Mouse (Mus musculus): Measurements from ENCODE around the gene Rbfox1. TPM values are rescaled to one million over a fixed set of nuclear protein-coding genes. Genes with fewer than 3 reads are reported as not detected.

The Rbfox1 gene
- total RNA-seq, 2 experiments from 2014 or later, result 413 to 426 TPM

DNA sequence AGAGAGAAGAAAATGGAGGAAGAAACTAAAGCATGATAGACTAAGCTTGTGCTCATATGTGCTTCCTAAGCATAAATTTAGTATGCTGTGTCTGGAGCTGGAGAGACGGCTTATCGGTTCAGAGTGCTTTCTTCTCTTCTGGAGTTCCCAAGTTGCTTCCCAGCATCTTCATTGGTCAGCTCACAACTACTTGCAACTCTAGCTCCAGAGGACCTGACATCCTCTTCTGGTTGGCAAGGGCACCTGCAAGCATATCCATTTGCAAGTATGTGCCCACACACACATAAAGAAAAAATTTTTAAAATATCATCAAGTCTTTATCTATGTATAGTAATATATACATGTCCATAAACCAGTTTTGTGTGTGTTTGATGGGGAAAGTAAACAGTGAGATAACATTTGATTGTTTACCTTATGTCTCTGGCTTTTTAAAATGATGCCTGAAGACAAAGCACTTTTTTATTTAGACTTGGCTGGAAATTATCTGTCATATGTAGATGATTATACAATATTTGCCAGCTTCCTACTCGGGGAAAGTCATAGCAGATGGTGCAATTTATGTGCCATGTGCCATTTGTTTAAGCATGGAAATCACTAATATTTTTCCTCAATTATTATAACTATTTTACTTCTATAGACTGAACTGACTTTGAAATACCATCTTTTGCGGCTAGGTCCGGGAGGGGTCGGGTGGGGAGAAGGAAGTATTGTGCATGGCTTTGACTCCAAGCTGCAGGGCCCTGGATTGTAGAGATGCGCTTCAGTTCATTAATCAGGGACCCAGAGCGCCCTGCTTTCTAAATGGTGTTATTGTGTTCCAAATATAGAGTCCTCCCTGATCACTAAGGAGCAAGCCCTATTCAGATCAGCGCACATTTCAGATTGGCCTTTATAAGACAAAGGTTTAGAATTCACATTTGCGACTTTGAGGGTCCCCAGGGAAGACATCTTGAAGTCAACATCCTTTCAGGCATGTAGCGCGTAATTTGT lies 542.4 kb downstream of the Rbfox1 start:
- TF ChIP-seq CTCF (conservative IDR thresholded peaks at IDR 0.05), result no peak
- peak in 1 of 2 experiments; percentile 30 for DNase-seq (ENCODE audit: low spot score in 2 of 2)
- Histone ChIP-seq H3K4me3 (0 out of 2 replicates have a peak overlapping the region, but pooled peaks have one; percentile 3), H3K27ac (peak overlapping the region; percentile 32; the same call in 1 of the 2 replicates)

DNA sequence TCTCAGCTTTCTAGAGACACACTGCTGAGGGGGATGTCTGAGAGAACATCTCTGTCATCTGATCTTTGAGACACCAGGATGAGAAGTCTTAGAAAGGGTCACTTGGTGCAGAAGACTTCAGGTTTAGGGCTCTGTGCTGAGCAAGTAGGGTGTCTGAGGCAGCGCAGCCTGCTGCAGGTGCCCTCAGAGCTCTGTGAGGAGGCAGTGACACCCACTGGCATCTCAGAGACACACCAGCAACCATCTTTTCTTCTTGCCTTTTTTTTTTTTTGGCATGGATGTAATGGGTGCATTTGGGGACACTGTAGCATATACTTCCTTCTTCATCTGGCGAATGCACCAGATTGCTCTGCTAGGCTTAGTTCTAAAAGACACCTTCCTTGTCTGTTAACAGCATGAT lies 545.8 kb downstream of the Rbfox1 start:
- Histone ChIP-seq H3K4me3 (no peak overlapping the region), H3K27ac (no peak overlapping the region)
- TF ChIP-seq CTCF (conservative IDR thresholded peaks at IDR 0.05), result peak; percentile 61
- no peak for DNase-seq (ENCODE audit: low spot score in 2 of 2)

DNA sequence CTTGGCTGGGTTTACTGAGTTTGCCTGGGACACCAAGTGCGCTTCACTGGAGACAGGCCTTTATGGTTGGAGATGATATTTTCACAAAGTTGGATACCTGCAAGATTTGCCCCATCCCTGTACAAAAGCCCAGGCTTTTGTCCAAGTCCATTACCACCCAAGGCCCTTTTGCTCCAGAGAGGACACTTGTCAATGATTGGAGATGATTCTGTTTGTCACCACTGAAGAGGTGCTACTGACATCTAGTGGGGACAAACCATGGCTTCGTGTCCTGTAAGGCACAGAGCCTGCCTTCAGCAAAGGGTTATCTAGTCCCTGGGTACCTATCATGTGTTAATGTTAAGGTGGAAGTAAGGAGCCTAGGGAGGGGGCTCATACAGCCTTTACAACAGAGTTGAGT lies 551.3 kb downstream of the Rbfox1 start:
- H3K4me3 ChIP-seq, result no peak overlapping the region
- peak; percentile 76 for TF ChIP-seq CTCF (conservative IDR thresholded peaks at IDR 0.05)
- H3K27ac ChIP-seq, result no peak overlapping the region
- DNase-seq (ENCODE audit: low spot score in 2 of 2), result no peak

DNA sequence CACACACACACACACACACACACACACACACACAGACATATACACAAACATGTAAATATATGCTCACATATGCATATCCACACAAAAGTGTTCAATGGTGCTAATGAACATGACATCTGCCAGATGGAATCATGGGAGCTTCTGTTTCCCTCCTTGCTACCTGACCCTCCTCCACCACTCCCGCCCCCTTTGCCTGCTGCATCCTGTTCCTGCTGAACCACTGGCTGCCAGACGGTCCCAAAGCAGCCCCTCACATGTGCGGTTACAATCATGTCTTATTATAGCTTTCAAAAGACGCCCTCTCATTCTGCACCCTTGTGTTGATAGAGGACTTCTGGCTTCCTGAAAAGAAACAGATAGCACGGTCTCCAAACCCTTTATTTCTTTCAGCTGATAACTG lies 563.1 kb downstream of the Rbfox1 start:
- TF ChIP-seq CTCF (conservative IDR thresholded peaks at IDR 0.05), result no peak
- Histone ChIP-seq H3K27ac (peak overlapping the region; percentile 46; the same call in 1 of the 2 replicates), H3K4me3 (no peak overlapping the region)
- DNase-seq (ENCODE audit: low spot score in 2 of 2), result peak; percentile 34 to 37

DNA sequence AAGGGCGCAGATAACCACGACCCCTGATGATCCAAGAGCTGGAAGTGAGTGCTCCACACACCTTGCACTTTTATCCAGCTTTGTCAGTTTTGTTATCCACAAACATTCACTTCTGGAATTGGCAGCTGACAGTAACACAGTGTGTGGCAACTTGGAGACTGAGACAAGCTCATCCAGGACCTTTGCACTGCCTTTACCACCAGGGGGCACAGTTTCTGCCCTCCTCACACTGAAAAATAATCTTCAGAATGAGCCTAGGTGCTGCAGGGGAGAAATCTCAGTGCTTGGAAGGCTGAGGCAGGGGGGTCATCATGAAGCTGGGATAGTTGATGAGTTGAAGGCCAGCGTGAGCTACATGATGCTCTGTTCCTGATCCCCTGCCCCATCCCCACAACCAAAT lies 570.2 kb downstream of the Rbfox1 start:
- TF ChIP-seq CTCF (conservative IDR thresholded peaks at IDR 0.05), result peak; percentile 73
- no peak overlapping the region for H3K27ac ChIP-seq
- DNase-seq (ENCODE audit: low spot score in 2 of 2), result no peak
- no peak overlapping the region for H3K4me3 ChIP-seq

DNA sequence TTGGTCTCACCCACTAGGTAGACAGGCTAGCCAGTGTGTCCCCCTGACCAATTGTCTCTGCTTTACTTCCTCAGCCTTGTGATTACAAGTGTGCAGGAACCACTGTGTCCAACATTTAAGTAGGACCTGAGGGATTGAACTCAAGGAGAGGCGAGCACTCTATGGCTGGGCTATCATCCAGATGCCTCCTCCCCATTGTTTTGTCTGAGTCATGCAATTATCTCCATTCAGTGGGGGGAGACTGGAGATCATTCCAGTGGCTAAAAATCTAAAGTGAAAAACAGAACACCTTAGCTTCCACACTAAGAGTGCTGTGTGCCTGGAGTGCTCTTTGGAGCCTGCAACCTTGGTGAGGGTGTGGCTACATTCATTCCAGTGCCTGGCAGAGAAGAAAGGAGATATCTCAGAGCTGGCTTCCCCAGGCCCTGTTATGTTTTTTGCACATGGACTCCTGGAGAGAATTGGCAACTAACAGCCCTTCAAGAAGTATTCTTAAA lies 594.0 kb downstream of the Rbfox1 start:
- H3K4me3 ChIP-seq, result no peak overlapping the region
- no peak for TF ChIP-seq CTCF (conservative IDR thresholded peaks at IDR 0.05)
- DNase-seq (ENCODE audit: low spot score in 2 of 2), result no peak
- peak overlapping the region; percentile 84 for H3K27ac ChIP-seq

DNA sequence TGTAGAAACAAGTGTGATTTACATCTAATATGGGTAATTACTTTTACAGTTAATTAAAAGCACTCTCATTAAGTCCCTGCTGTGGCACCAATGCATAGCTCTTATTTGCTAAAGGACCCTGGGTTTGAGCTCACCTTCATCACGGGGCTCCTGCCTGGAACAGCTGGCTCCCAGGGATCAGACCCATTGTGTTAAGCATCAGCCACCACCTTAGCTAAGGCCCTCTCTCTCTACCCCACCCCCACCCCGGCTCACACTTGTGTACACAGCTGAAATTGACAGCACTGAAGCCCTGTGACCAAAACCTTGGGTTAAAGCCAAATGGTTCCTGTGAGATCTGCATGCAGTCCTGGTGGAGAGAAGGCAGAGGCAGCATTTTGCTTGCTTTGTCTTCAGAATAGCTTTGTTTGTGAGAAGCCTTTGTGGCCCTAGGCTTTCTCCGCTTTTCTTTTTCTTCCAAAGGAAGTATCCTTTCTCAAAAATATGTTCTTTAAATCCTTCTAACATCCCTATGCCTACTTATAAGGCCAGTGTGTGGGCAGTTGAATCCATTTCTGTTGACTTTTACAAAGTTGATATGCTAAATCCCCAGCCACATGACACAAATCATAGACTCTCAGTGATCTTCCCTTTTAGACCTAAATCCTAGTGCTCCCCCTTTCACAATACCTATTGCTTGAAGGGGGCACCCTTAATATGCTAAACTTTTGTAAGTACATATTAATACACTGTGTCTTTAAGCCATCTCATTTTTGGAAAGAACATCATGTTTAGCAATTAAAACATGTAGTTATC lies 594.7 kb downstream of the Rbfox1 start:
- TF ChIP-seq CTCF (conservative IDR thresholded peaks at IDR 0.05), result no peak
- H3K27ac ChIP-seq, result peak overlapping the region; percentile 84
- H3K4me3 ChIP-seq, result no peak overlapping the region
- no peak for DNase-seq (ENCODE audit: low spot score in 2 of 2)

DNA sequence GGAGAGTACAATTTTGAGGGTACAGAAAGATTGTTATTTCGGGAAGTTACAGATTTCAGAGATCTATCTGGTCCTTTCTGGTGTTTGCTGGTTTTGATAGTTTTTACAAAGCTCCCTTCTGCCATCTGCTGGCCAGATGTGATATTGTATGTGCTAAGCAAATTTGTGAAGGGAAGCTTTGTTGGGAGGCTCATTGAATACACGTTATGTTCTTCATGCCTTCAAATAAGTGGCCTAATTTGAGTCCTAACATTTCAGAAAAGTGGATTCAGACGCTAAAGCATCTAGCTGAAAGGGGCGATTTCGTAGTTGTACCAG lies 595.2 kb downstream of the Rbfox1 start:
- peak overlapping the region; percentile 84 for H3K27ac ChIP-seq

DNA sequence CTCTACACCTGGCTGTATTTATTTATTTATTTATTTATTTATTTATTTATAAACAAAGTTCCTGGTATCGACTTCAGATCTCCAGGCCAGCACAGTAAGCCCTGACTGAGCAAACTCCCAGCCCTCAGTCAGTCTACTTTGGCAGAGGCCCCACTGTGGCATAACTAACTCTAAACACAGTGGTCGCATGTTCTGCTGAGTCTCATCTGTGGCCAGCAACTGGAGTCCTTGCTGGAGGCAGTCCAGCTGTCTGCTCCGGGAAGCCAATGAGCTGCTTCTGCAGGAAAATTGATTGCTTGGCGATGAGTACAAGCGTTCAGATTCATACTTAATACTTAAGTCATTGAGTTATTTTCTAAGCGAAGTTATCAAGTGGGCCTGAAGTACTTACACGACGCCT lies 598.5 kb downstream of the Rbfox1 start:
- TF ChIP-seq CTCF (conservative IDR thresholded peaks at IDR 0.05), result no peak
- no peak for DNase-seq (ENCODE audit: low spot score in 2 of 2)
- no peak overlapping the region for H3K4me3 ChIP-seq
- no peak overlapping the region for H3K27ac ChIP-seq

More for the DNA sequence above, 595.2 kb downstream of the Rbfox1 start:
- peak; percentile 92 for TF ChIP-seq CTCF (conservative IDR thresholded peaks at IDR 0.05)
- no peak overlapping the region for H3K4me3 ChIP-seq
- DNase-seq (ENCODE audit: low spot score in 2 of 2), result peak; percentile 81 to 87

DNA sequence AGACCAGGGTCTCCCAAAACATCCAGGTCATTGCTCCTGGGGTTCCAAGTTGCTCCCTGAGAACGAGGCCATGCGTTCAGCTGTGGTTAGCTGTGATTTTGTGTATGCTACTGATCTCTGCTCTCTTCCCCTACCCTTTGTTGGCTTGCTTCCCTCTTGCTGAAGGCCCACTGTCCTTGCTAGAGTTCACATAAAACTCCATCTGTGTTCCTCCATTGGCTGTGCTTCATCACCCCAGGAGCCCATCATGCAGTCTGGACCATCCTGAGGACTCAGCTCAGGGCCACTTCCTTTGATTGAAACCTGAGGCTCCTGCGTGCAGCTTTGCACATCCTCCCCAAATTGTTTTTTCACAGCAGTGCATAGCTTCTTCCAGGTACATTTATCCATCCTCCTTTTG lies 600.5 kb downstream of the Rbfox1 start:
- Histone ChIP-seq H3K27ac (no peak overlapping the region), H3K4me3 (no peak overlapping the region)
- no peak for DNase-seq (ENCODE audit: low spot score in 2 of 2)
- no peak for TF ChIP-seq CTCF (conservative IDR thresholded peaks at IDR 0.05)

DNA sequence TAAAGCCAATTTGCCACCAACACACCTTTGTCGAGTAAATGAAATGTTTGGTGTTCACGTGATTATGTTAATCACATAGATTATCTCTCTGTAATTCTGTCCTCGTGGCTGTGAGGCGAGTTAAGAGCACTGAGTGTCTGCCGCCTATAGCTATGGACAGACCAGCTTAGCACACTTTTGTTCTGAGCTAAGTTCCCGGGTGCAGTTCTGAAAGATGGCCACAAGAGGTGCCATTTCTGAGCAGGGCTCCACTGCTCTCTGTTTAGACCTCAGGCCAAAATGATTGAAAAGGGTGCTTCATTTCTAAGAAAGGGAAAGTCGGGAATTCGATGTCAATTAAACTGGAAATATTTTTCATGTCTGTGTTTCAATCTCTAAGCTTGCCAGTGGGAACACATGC lies 617.1 kb downstream of the Rbfox1 start:
- peak; percentile 91 for TF ChIP-seq CTCF (conservative IDR thresholded peaks at IDR 0.05)
- Histone ChIP-seq H3K27ac (no peak overlapping the region), H3K4me3 (no peak overlapping the region)
- DNase-seq (ENCODE audit: low spot score in 2 of 2), result peak in 1 of 2 experiments; percentile 40

DNA sequence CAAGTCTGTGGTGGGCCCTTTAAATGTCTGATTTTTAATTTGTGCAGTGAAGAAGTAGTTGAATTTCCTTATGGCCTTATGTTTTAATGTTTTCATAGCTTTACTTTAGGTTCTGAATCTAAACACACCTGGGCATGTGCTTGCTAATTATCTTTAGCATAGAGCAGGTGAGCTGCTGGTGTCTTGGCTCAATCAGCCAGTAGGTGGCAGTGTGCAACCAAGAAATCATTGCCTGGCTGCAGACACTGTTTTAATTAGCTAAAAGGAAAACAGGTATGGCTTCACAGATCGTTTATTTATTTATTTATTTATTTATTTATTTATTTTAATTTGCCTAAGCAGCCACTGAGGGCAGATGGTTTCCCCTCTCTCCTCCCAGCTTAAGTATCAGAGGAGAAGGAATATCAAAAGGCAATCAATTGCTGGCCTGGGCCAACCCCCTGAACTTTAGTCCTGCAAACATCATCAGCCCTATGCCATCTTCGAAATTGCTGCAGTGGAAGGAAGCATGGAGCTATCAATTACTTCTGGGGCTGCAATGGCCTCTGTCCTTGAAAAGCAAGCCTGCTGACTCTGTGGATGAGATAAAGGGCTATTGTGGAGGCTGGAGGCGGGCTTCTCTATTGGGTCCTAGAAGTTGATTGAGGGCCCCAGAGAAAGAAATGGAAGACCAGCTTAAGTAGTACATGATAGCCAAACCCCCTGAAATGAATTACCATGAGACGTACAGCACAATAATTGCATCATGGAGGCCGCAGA lies 618.6 kb downstream of the Rbfox1 start:
- peak; percentile 93 for TF ChIP-seq CTCF (conservative IDR thresholded peaks at IDR 0.05)
- DNase-seq (ENCODE audit: low spot score in 2 of 2), result peak; percentile 68 to 71
- Histone ChIP-seq H3K27ac (no peak overlapping the region; the same call in 1 of the 2 replicates), H3K4me3 (no peak overlapping the region)

All from layer of hippocampus, adult 2 months (tissue).